Mouse (Mus musculus) ES-Bruce4 (cell line): Measurements from ENCODE around the gene Rp9.

Experiments
- EP300 ChIP-seq: IDR thresholded peaks from 2 replicates; pipeline ENCODE4 v1.6.1; 2011; ENCODE audit warnings: low read depth, low read length; ENCODE audit not compliant: insufficient read depth
- POLR2A ChIP-seq: IDR thresholded peaks from one replicate; pipeline ENCODE4 v1.8.1; 2011; ENCODE audit warnings: low read length; ENCODE audit not compliant: insufficient read depth

DNA sequence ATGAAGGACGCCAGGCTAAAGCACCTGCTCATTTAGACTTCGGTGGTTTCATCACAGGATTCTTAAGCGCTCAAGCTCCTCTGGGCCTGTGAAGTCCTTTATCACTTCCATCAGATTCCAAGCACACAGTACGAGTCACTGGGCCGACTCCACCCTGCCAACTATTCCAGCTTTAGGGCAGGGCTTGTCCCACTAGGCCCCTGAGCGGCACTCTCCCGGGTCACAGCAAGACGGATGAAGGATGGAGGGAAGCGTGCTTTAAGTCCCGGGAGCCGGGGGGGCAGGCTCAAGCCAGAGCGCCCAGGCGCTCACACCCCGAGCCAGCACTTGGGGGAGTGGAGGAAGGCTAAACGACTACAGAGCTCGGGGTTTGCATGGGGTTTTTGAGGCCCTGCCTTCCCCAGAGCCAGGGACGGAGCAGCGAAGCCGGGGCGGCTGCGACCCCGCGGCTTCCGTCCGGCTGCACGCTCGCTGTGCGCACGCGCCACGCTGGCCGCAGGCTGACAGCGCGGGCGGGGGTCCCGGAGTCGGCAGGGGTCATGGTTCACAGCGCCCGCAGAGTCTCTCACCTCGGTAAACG lies 81.1 kb downstream of the Rp9 start:
- TF ChIP-seq EP300 (no peak), POLR2A (no peak)
